Mouse (Mus musculus) kidney, postnatal 0 days (tissue): ENCODE measurements around the gene Gatb. TPM values are rescaled to one million over a fixed set of nuclear protein-coding genes. Genes with fewer than 3 reads are reported as not detected.

ENCODE experiments used
- ATAC-seq: fragments of 200-750 bp; cut with Nextera tagmentation; replicated peaks from 2 replicates; pipeline ENCODE4 v1.8.0; 2017; ENCODE audit warnings: low read depth, moderate number of reproducible peaks, moderate TSS enrichment, moderate library complexity; ENCODE audit not compliant: low FRiP score
- DNase-seq: peaks from one replicate; pipeline ENCODE4 v3.0.0-alpha.2; 2016; ENCODE audit warnings: low spot score
- H3K27ac ChIP-seq: fragments of 300-500 bp; sonication (generic); 2 replicates; pipeline ENCODE4 v1.5.1; 2014; ENCODE audit warnings: mild to moderate bottlenecking
- H3K27me3 ChIP-seq: fragments of 300-500 bp; sonication (generic); 2 replicates; pipeline ENCODE4 v1.6.1; 2014; ENCODE audit warnings: low read length, mixed read lengths; ENCODE audit not compliant: insufficient read depth
- H3K36me3 ChIP-seq: fragments of 300-500 bp; sonication (generic); 2 replicates; pipeline ENCODE4 v1.6.1; 2014; ENCODE audit warnings: low read length, mixed read lengths; ENCODE audit not compliant: insufficient read depth
- H3K4me1 ChIP-seq: fragments of 300-500 bp; sonication (generic); replicated peaks from 2 replicates; pipeline ENCODE4 v1.6.1; 2014; ENCODE audit warnings: antibody characterized with exemption, low read length, mixed read lengths; ENCODE audit not compliant: insufficient read depth
- H3K4me2 ChIP-seq: fragments of 300-500 bp; sonication (generic); 2 replicates; pipeline ENCODE4 v1.6.1; 2014; ENCODE audit warnings: mild to moderate bottlenecking, low read length, moderate library complexity, mixed read lengths
- H3K4me3 ChIP-seq: fragments of 300-500 bp; sonication (generic); replicated peaks from 2 replicates; pipeline ENCODE4 v1.5.1; 2014; ENCODE audit warnings: low read depth, low read length
- H3K9ac ChIP-seq: fragments of 300-500 bp; sonication (generic); 2 replicates; pipeline ENCODE4 v1.6.1; 2014; ENCODE audit warnings: low read depth, low read length
- H3K9me3 ChIP-seq: fragments of 300-500 bp; sonication (generic); replicated peaks from 2 replicates; pipeline ENCODE4 v1.6.1; 2016; ENCODE audit warnings: low read length, inconsistent platforms, mixed read lengths
- CTCF ChIP-seq: IDR thresholded peaks from 2 replicates; pipeline ENCODE4 v1.5.1; 2016; ENCODE audit warnings: antibody characterized with exemption, low read depth, mild to moderate bottlenecking, moderate library complexity
- WGBS: fragments of 180-500 bp; shearing (Covaris S2); extraction: QIAGEN DNeasy Blood & Tissue Kit; methylation state at CpG from one replicate; pipeline ENCODE4 v1.1.7; 2014; 5-methylcytosine and 5-hydroxymethylcytosine counted together
- polyA plus RNA-seq: library from polyadenylated mRNA; unstranded; fragments of >200 nt; fragmentation: Nextera tagmentation; extraction: Ambion mirVana; gene quantifications from 2 replicates; pipeline ENCODE4 v1.2.1, GENCODE M21; 2015

Gatb gene
- polyA plus RNA-seq, 1 experiment from 2014 or later = 19.7 TPM

GRCm38 (mm10) chr3:85592067-85592466, 18.1 kb downstream of the Gatb start:
- no peak overlapping the region for H3K27ac ChIP-seq

DNA sequence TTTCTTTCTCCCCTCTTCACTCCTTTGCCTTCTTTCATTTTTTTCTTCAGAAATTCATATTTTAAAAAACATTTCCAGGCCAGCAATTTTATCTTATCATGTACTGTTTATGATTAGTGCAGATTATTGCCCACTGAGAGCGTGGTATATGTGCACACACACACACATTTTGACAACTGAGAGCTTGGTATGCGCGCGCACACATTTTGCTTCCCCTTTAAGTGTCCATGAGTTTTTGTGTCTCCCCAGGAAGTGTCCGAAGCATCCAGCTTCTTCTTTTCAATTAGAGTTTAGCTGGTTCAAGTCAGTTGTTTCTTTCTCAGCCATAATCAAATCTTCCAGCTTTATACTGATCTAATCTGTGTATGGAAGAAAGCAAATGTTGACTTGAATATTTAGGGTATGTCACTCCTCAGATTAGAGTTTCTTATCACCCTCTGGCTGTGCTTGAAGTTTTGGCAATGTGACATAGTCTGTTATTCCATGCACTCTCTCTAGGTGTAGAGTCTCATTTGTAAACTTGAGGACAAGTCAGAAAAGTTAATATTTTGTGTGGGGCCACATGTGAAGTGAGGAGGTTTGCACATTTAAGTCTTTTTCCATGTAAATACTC, 18.8 kb downstream of the Gatb start:
- no peak overlapping the region for H3K4me2 ChIP-seq
- ATAC-seq = no peak
- no peak overlapping the region for H3K4me3 ChIP-seq
- TF ChIP-seq CTCF = no peak
- no peaks in the 10 kb centered on the region for H3K4me1 ChIP-seq
- no peaks in the 10 kb centered on the region for H3K27me3 ChIP-seq
- no peaks in the 10 kb centered on the region for H3K9me3 ChIP-seq
- DNase-seq = no peak
- H3K36me3 ChIP-seq = no peaks in the 10 kb centered on the region
- H3K9ac ChIP-seq = no peak overlapping the region
- 94% methylated on average over 5 of the region's 5 CpGs for WGBS
- H3K27ac ChIP-seq = no peak overlapping the region

More at GRCm38 (mm10) chr3:85592067-85592466, 18.1 kb downstream of the Gatb start:
- H3K9me3 ChIP-seq = no peaks in the 10 kb centered on the region
- H3K4me3 ChIP-seq = no peak overlapping the region
- no peak overlapping the region for H3K4me2 ChIP-seq
- ATAC-seq (no peak), DNase-seq (no peak)
- H3K4me1 ChIP-seq = no peaks in the 10 kb centered on the region
- no peaks in the 10 kb centered on the region for H3K36me3 ChIP-seq
- no peak for TF ChIP-seq CTCF
- H3K27me3 ChIP-seq = no peaks in the 10 kb centered on the region
- WGBS = 44% methylated on average over 4 of the region's 4 CpGs
- no peak overlapping the region for H3K9ac ChIP-seq

- H3K4me1 ChIP-seq = no peaks in the 10 kb centered on the region
- no peaks in the 10 kb centered on the region for H3K27me3 ChIP-seq
- no peaks in the 10 kb centered on the region for H3K36me3 ChIP-seq
- H3K9ac ChIP-seq = no peak overlapping the region
- H3K9me3 ChIP-seq = no peaks in the 10 kb centered on the region
- H3K4me3 ChIP-seq = no peak overlapping the region
- 52% methylated on average over 3 of the region's 3 CpGs for WGBS
- no peak for DNase-seq
- no peak for TF ChIP-seq CTCF
- no peak for ATAC-seq
- no peak overlapping the region for H3K4me2 ChIP-seq
- H3K27ac ChIP-seq = no peak overlapping the region
These were observed 20.5 kb downstream of the Gatb start for GRCm38 (mm10) chr3:85594452-85594851.

DNA sequence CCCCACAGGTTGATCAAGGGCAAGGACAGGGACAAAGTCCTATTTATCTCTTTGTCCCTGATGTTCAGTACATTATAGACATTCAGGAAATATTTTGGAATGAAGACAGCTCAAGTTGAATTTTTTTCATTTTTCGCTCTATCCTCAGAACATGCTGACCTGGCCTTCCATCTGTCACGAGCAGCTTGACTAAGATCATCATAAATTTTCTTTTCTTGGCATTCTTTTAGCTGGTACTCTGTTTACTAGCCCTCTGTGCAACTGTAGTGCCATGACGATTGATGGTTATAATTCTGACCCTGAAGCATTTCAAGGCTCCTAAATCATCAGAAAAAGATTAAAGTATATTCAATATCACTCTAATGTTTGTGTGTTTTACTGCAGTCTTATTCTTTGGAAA, 25.6 kb downstream of the Gatb start:
- H3K4me3 ChIP-seq = no peak overlapping the region
- 69% methylated on average over 3 of the region's 3 CpGs for WGBS
- no peak overlapping the region for H3K27ac ChIP-seq
- no peak for DNase-seq
- no peaks in the 10 kb centered on the region for H3K36me3 ChIP-seq
- H3K27me3 ChIP-seq = no peaks in the 10 kb centered on the region
- H3K9me3 ChIP-seq = no peaks in the 10 kb centered on the region
- no peak for ATAC-seq
- no peak overlapping the region for H3K4me2 ChIP-seq
- H3K9ac ChIP-seq = no peak overlapping the region
- no peaks in the 10 kb centered on the region for H3K4me1 ChIP-seq
- no peak for TF ChIP-seq CTCF

GRCm38 (mm10) chr3:85601841-85602305, 28.0 kb downstream of the Gatb start:
- no peak for DNase-seq
- ATAC-seq = no peak

GRCm38 (mm10) chr3:85603811-85604210, 29.9 kb downstream of the Gatb start:
- Histone ChIP-seq H3K9ac (no peak overlapping the region), H3K27me3 (no peaks in the 10 kb centered on the region), H3K27ac (no peak overlapping the region), H3K36me3 (no peaks in the 10 kb centered on the region), H3K9me3 (no peaks in the 10 kb centered on the region), H3K4me1 (no peaks in the 10 kb centered on the region), H3K4me2 (no peak overlapping the region), H3K4me3 (no peak overlapping the region)
- no peak for TF ChIP-seq CTCF
- WGBS = 86% methylated on average over 1 of the region's 1 CpGs
- no peak for DNase-seq
- no peak for ATAC-seq

More at GRCm38 (mm10) chr3:85601841-85602305, 28.0 kb downstream of the Gatb start:
- Histone ChIP-seq H3K36me3 (no peaks in the 10 kb centered on the region), H3K4me3 (no peak overlapping the region), H3K27ac (no peak overlapping the region), H3K9ac (no peak overlapping the region), H3K4me1 (no peaks in the 10 kb centered on the region), H3K4me2 (no peak overlapping the region), H3K9me3 (no peaks in the 10 kb centered on the region), H3K27me3 (no peaks in the 10 kb centered on the region)
- no peak for TF ChIP-seq CTCF
- 77% methylated on average over 3 of the region's 3 CpGs for WGBS

- WGBS = 92% methylated on average over 3 of the region's 3 CpGs
These were observed 33.0 kb downstream of the Gatb start for GRCm38 (mm10) chr3:85606912-85607311.

More at GRCm38 (mm10) chr3:85606912-85607311, 33.0 kb downstream of the Gatb start:
- no peak overlapping the region for H3K4me3 ChIP-seq
- H3K9ac ChIP-seq = no peak overlapping the region
- H3K27ac ChIP-seq = no peak overlapping the region
- H3K36me3 ChIP-seq = no peaks in the 10 kb centered on the region
- no peak for ATAC-seq
- TF ChIP-seq CTCF = no peak
- DNase-seq = no peak
- no peak overlapping the region for H3K4me2 ChIP-seq
- no peaks in the 10 kb centered on the region for H3K9me3 ChIP-seq
- H3K27me3 ChIP-seq = no peaks in the 10 kb centered on the region
- no peaks in the 10 kb centered on the region for H3K4me1 ChIP-seq
